Mouse (Mus musculus): ENCODE results near the gene Cdc42ep5. TPM values are rescaled to one million over a fixed set of nuclear protein-coding genes. Genes with fewer than 3 reads are reported as not detected.

Gene Cdc42ep5
- polyA plus RNA-seq, 1 experiment from 2014 or later: 8.6 TPM

- H3K4me3 ChIP-seq: no peak overlapping the region
- H3K9me3 ChIP-seq: no peaks in the 10 kb centered on the region
- 98% methylated on average over 13 of the region's 13 CpGs for WGBS
- H3K27ac ChIP-seq (replicated peaks): no peak overlapping the region
- H3K4me1 ChIP-seq (replicated peaks): peaks cover 14% of the 10 kb centered on the region
- no peak for ATAC-seq (ENCODE audit: low read depth)
- H3K36me3 ChIP-seq: peaks cover 94% of the 10 kb centered on the region
- no peak overlapping the region for H3K4me2 ChIP-seq
- no peaks in the 10 kb centered on the region for H3K27me3 ChIP-seq
- H3K9ac ChIP-seq: no peak overlapping the region
These were observed 20.6 kb downstream of the Cdc42ep5 start for GRCm38 (mm10) chr7:4144046-4144445.

- 97% methylated on average over 19 of the region's 19 CpGs for WGBS
These were observed 21.2 kb downstream of the Cdc42ep5 start for GRCm38 (mm10) chr7:4143506-4143905.

GRCm38 (mm10) chr7:4142796-4143445, 21.7 kb downstream of the Cdc42ep5 start:
- ATAC-seq (ENCODE audit: low read depth): no peak
- Histone ChIP-seq H3K36me3 (peaks cover 95% of the 10 kb centered on the region), H3K4me1 (replicated peaks) (peaks cover 14% of the 10 kb centered on the region), H3K9me3 (no peaks in the 10 kb centered on the region), H3K4me3 (no peak overlapping the region), H3K4me2 (no peak overlapping the region), H3K27me3 (no peaks in the 10 kb centered on the region), H3K9ac (no peak overlapping the region), H3K27ac (replicated peaks) (no peak overlapping the region)
- WGBS: 94% methylated on average over 10 of the region's 10 CpGs

More at GRCm38 (mm10) chr7:4143506-4143905, 21.2 kb downstream of the Cdc42ep5 start:
- H3K9me3 ChIP-seq: no peaks in the 10 kb centered on the region
- H3K9ac ChIP-seq: no peak overlapping the region
- no peak overlapping the region for H3K4me2 ChIP-seq
- peaks cover 99% of the 10 kb centered on the region for H3K36me3 ChIP-seq
- H3K4me3 ChIP-seq: no peak overlapping the region
- peaks cover 14% of the 10 kb centered on the region for H3K4me1 ChIP-seq (replicated peaks)
- H3K27me3 ChIP-seq: no peaks in the 10 kb centered on the region
- ATAC-seq (ENCODE audit: low read depth): no peak
- no peak overlapping the region for H3K27ac ChIP-seq (replicated peaks)

- Histone ChIP-seq H3K4me1 (replicated peaks) (peaks cover 14% of the 10 kb centered on the region), H3K9ac (no peak overlapping the region), H3K9me3 (no peaks in the 10 kb centered on the region), H3K4me2 (no peak overlapping the region), H3K27me3 (no peaks in the 10 kb centered on the region), H3K36me3 (peaks cover 84% of the 10 kb centered on the region), H3K4me3 (no peak overlapping the region), H3K27ac (replicated peaks) (no peak overlapping the region)
- ATAC-seq (ENCODE audit: low read depth): no peak
- 96% methylated on average over 6 of the region's 6 CpGs for WGBS
These were observed 22.9 kb downstream of the Cdc42ep5 start for GRCm38 (mm10) chr7:4141648-4142325.

GRCm38 (mm10) chr7:4139391-4139790, 25.3 kb downstream of the Cdc42ep5 start:
- WGBS: 95% methylated on average over 5 of the region's 5 CpGs
- Histone ChIP-seq H3K27me3 (no peaks in the 10 kb centered on the region), H3K36me3 (peaks cover 61% of the 10 kb centered on the region), H3K4me1 (replicated peaks) (peaks cover 26% of the 10 kb centered on the region), H3K9me3 (no peaks in the 10 kb centered on the region), H3K4me3 (no peak overlapping the region), H3K4me2 (no peak overlapping the region), H3K27ac (replicated peaks) (no peak overlapping the region), H3K9ac (no peak overlapping the region)
- ATAC-seq (ENCODE audit: low read depth): no peak

- WGBS: 91% methylated on average over 7 of the region's 7 CpGs
- Histone ChIP-seq H3K4me2 (peak overlapping the region; percentile 89), H3K9me3 (no peaks in the 10 kb centered on the region)
These were observed 26.0 kb downstream of the Cdc42ep5 start for GRCm38 (mm10) chr7:4138671-4139070.

GRCm38 (mm10) chr7:4138181-4138580, 26.5 kb downstream of the Cdc42ep5 start:
- H3K9ac ChIP-seq: peak overlapping the region; percentile 82
- peak overlapping the region; percentile 81 for H3K4me3 ChIP-seq
- peaks cover 57% of the 10 kb centered on the region for H3K36me3 ChIP-seq
- no peaks in the 10 kb centered on the region for H3K9me3 ChIP-seq
- peaks cover 26% of the 10 kb centered on the region for H3K4me1 ChIP-seq (replicated peaks)
- H3K4me2 ChIP-seq: peak overlapping the region; percentile 89
- no peak for ATAC-seq (ENCODE audit: low read depth)
- no peak overlapping the region for H3K27ac ChIP-seq (replicated peaks)
- 83% methylated on average over 2 of the region's 2 CpGs for WGBS
- no peaks in the 10 kb centered on the region for H3K27me3 ChIP-seq

More at GRCm38 (mm10) chr7:4138671-4139070, 26.0 kb downstream of the Cdc42ep5 start:
- H3K4me3 ChIP-seq: peak overlapping the region; percentile 81; the same call in 1 of the 2 replicates
- peaks cover 57% of the 10 kb centered on the region for H3K36me3 ChIP-seq
- H3K27me3 ChIP-seq: no peaks in the 10 kb centered on the region
- ATAC-seq (ENCODE audit: low read depth): no peak
- H3K4me1 ChIP-seq (replicated peaks): peaks cover 26% of the 10 kb centered on the region
- no peak overlapping the region for H3K27ac ChIP-seq (replicated peaks)
- 0 out of 2 replicates have a peak overlapping the region, but pooled peaks have one; percentile 82 for H3K9ac ChIP-seq

GRCm38 (mm10) chr7:4137746-4138145, 26.9 kb downstream of the Cdc42ep5 start:
- H3K27me3 ChIP-seq: no peaks in the 10 kb centered on the region
- ATAC-seq (ENCODE audit: low read depth): no peak
- H3K4me1 ChIP-seq (replicated peaks): peaks cover 26% of the 10 kb centered on the region
- H3K4me3 ChIP-seq: peak overlapping the region; percentile 81
- H3K36me3 ChIP-seq: peaks cover 57% of the 10 kb centered on the region
- peak overlapping the region; percentile 82 for H3K9ac ChIP-seq
- WGBS: 54% methylated on average over 3 of the region's 3 CpGs
- no peaks in the 10 kb centered on the region for H3K9me3 ChIP-seq
- peak overlapping the region; percentile 97 for H3K27ac ChIP-seq (replicated peaks)
- peak overlapping the region; percentile 89 for H3K4me2 ChIP-seq

- H3K27me3 ChIP-seq: no peaks in the 10 kb centered on the region
These were observed 27.7 kb downstream of the Cdc42ep5 start, which contains the start of gene Leng8 for GRCm38 (mm10) chr7:4136771-4137531. Gene Leng8 (plus strand): TSS chr7:4137039.

GRCm38 (mm10) chr7:4136404-4136770, 28.3 kb downstream of the Cdc42ep5 start:
- peak overlapping the region; percentile 81 for H3K4me3 ChIP-seq
- peaks cover 38% of the 10 kb centered on the region for H3K4me1 ChIP-seq (replicated peaks)
- peak overlapping the region; percentile 85 for H3K27ac ChIP-seq (replicated peaks)
- ATAC-seq (ENCODE audit: low read depth): peak; percentile 34
- H3K4me2 ChIP-seq: peak overlapping the region; percentile 89
- H3K9ac ChIP-seq: peak overlapping the region; percentile 68
- peaks cover 51% of the 10 kb centered on the region for H3K36me3 ChIP-seq
- under 1% methylated on average over 16 of the region's 16 CpGs for WGBS
- no peaks in the 10 kb centered on the region for H3K27me3 ChIP-seq
- no peaks in the 10 kb centered on the region for H3K9me3 ChIP-seq

More at GRCm38 (mm10) chr7:4136771-4137531, 27.7 kb downstream of the Cdc42ep5 start, which contains the start of gene Leng8:
- Histone ChIP-seq H3K4me3 (peak within 1 kb of the TSS; percentile 81), H3K9me3 (no peaks in the 10 kb centered on the region), H3K36me3 (peaks cover 57% of the 10 kb centered on the region), H3K9ac (peak within 1 kb of the TSS; percentile 82), H3K4me2 (peak within 1 kb of the TSS; percentile 89), H3K27ac (replicated peaks) (peak within 1 kb of the TSS; percentile 97), H3K4me1 (replicated peaks) (peaks cover 33% of the 10 kb centered on the region)
- peak; percentile 99 for ATAC-seq (ENCODE audit: low read depth)
- under 1% methylated on average over 74 of the region's 78 CpGs for WGBS

GRCm38 (mm10) chr7:4134911-4135310, 29.7 kb downstream of the Cdc42ep5 start:
- H3K27me3 ChIP-seq: no peaks in the 10 kb centered on the region
- H3K36me3 ChIP-seq: peaks cover 36% of the 10 kb centered on the region
- H3K9me3 ChIP-seq: no peaks in the 10 kb centered on the region
- WGBS: 86% methylated on average over 5 of the region's 5 CpGs
- H3K4me3 ChIP-seq: no peak overlapping the region
- ATAC-seq (ENCODE audit: low read depth): no peak
- H3K27ac ChIP-seq (replicated peaks): 0 out of 2 replicates have a peak overlapping the region, but pooled peaks have one; percentile 28
- 0 out of 2 replicates have a peak overlapping the region, but pooled peaks have one; percentile 38 for H3K9ac ChIP-seq
- H3K4me1 ChIP-seq (replicated peaks): peaks cover 51% of the 10 kb centered on the region
- no peak overlapping the region for H3K4me2 ChIP-seq
